Mouse (Mus musculus) stomach, postnatal 0 days (tissue): ENCODE results near the gene Ssc4d. TPM values are rescaled to one million over a fixed set of nuclear protein-coding genes. Genes with fewer than 3 reads are reported as not detected.

Source experiments
- ATAC-seq: fragments of 200-750 bp; cut with Nextera tagmentation; 2 replicates; pipeline ENCODE4 v1.8.0; 2017; ENCODE audit not compliant: low FRiP score, low TSS enrichment
- DNase-seq: peaks from one replicate; pipeline ENCODE4 v3.0.0-alpha.2; 2016; ENCODE audit warnings: low spot score
- H3K27ac ChIP-seq: fragments of 300-500 bp; sonication (generic); replicated peaks from 2 replicates; pipeline ENCODE4 v1.5.1; 2014; ENCODE audit warnings: mild to moderate bottlenecking, control low read depth
- H3K27me3 ChIP-seq: fragments of 300-500 bp; sonication (generic); 2 replicates; pipeline ENCODE4 v1.6.1; 2014; ENCODE audit warnings: low read length; ENCODE audit not compliant: control insufficient read depth, insufficient read depth
- H3K36me3 ChIP-seq: fragments of 300-500 bp; sonication (generic); 2 replicates; pipeline ENCODE4 v1.6.1; 2014; ENCODE audit warnings: low read length, mixed read lengths; ENCODE audit not compliant: control insufficient read depth, insufficient read depth
- H3K4me1 ChIP-seq: fragments of 300-500 bp; sonication (generic); replicated peaks from 2 replicates; pipeline ENCODE4 v1.6.1; 2014; ENCODE audit warnings: antibody characterized with exemption; ENCODE audit not compliant: control insufficient read depth, insufficient read depth
- H3K4me2 ChIP-seq: fragments of 300-500 bp; sonication (generic); replicated peaks from 2 replicates; pipeline ENCODE4 v1.6.1; 2014; ENCODE audit warnings: low read depth, mild to moderate bottlenecking, control low read depth, moderate library complexity
- H3K4me3 ChIP-seq: fragments of 300-500 bp; sonication (generic); 2 replicates; pipeline ENCODE4 v1.5.1; 2014; ENCODE audit warnings: low read depth, low read length, control low read depth
- H3K9ac ChIP-seq: fragments of 300-500 bp; sonication (generic); 2 replicates; pipeline ENCODE4 v1.6.1; 2014; ENCODE audit warnings: mild to moderate bottlenecking, low read length, control low read depth, mixed read lengths
- H3K9me3 ChIP-seq: fragments of 300-500 bp; sonication (generic); 2 replicates; pipeline ENCODE4 v1.6.1; 2016; ENCODE audit warnings: low read length; ENCODE audit not compliant: control insufficient read depth
- CTCF ChIP-seq: IDR thresholded peaks from 2 replicates; pipeline ENCODE4 v1.5.1; 2016; ENCODE audit warnings: antibody characterized with exemption, low read depth, mild to moderate bottlenecking, moderate library complexity
- EP300 ChIP-seq: optimal IDR thresholded peaks from 2 replicates; pipeline ENCODE3; 2016; ENCODE audit warnings: antibody characterized with exemption
- WGBS: fragments of 180-500 bp; shearing (Covaris S2); extraction: QIAGEN DNeasy Blood & Tissue Kit; methylation state at CpG from one replicate; pipeline ENCODE4 v1.1.7; 2014; 5-methylcytosine and 5-hydroxymethylcytosine counted together
- polyA plus RNA-seq: library from polyadenylated mRNA; unstranded; fragments of >200 nt; fragmentation: Nextera tagmentation; extraction: Ambion mirVana; gene quantifications from 2 replicates; pipeline ENCODE4 v1.2.1, GENCODE M21; 2015

Gene Ssc4d
- polyA plus RNA-seq, 1 experiment from 2014 or later = 2.2 TPM

GRCm38 (mm10) chr5:135956300-135957206 is 17.8 kb downstream of the Ssc4d start:
- no peak overlapping the region for H3K9ac ChIP-seq
- DNase-seq = no peak
- H3K4me2 ChIP-seq = peak overlapping the region; percentile 48
- H3K4me1 ChIP-seq = no peaks in the 10 kb centered on the region; the same call in 1 of the 2 replicates
- no peak for ATAC-seq
- no peaks in the 10 kb centered on the region for H3K9me3 ChIP-seq
- 59% methylated on average over 9 of the region's 9 CpGs for WGBS
- no peaks in the 10 kb centered on the region for H3K36me3 ChIP-seq
- no peak for TF ChIP-seq EP300
- no peak for TF ChIP-seq CTCF
- peak overlapping the region; percentile 94 for H3K27ac ChIP-seq
- no peak overlapping the region for H3K4me3 ChIP-seq
- H3K27me3 ChIP-seq = no peaks in the 10 kb centered on the region

DNA sequence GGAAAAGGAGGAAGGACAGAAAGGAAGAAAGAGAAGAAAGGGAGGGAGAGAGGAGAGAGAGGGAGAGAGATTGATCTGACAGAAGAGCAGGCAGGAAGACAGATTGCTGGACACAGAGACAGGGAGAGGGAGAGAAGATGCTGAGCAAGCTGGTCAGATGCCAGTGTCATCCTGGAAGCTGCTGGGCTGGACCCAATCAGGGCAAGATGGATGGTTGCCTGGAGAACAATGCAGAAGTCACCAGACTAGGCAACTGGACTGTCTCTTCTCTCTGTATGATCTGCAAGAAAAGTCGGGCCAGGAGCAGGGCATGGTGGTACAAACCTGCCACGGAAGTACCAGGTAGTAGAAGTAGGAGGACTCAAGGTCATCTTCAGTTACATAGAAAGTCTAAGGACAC is 21.5 kb downstream of the Ssc4d start:
- ATAC-seq = no peak
- Histone ChIP-seq H3K9me3 (no peaks in the 10 kb centered on the region), H3K36me3 (no peaks in the 10 kb centered on the region), H3K4me2 (no peak overlapping the region), H3K4me1 (no peaks in the 10 kb centered on the region), H3K27me3 (no peaks in the 10 kb centered on the region), H3K4me3 (no peak overlapping the region), H3K9ac (no peak overlapping the region), H3K27ac (no peak overlapping the region)
- TF ChIP-seq EP300 (no peak), CTCF (no peak)
- WGBS = 78% methylated on average over 2 of the region's 2 CpGs
- no peak for DNase-seq

DNA sequence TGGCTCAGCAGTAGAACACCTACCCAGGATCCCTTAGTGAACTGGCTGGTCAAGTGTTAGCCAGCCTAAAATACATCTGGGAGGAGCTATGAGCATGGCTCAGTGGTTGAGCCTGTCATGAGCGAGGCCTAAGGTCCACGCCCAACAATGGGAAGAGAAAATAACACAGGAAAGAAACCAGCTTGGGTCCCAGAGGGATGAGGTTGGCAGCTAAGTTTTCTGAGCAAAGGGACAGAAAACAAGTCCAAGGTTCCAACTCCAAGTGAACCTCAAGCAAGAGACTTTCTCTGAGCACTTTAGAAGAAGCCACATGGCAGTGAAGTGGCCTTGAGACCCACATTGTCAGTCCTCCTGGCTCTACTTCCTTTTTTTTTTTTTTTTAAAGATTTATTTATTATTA is 22.7 kb downstream of the Ssc4d start:
- Histone ChIP-seq H3K4me2 (no peak overlapping the region), H3K36me3 (no peaks in the 10 kb centered on the region), H3K9ac (no peak overlapping the region), H3K4me1 (no peaks in the 10 kb centered on the region), H3K27ac (no peak overlapping the region), H3K9me3 (no peaks in the 10 kb centered on the region), H3K4me3 (no peak overlapping the region), H3K27me3 (no peaks in the 10 kb centered on the region)
- 84% methylated on average over 2 of the region's 2 CpGs for WGBS
- no peak for DNase-seq
- ATAC-seq = peak; percentile 48; the same call in 1 of the 2 replicates
- TF ChIP-seq EP300 = no peak
- TF ChIP-seq CTCF = no peak

DNA sequence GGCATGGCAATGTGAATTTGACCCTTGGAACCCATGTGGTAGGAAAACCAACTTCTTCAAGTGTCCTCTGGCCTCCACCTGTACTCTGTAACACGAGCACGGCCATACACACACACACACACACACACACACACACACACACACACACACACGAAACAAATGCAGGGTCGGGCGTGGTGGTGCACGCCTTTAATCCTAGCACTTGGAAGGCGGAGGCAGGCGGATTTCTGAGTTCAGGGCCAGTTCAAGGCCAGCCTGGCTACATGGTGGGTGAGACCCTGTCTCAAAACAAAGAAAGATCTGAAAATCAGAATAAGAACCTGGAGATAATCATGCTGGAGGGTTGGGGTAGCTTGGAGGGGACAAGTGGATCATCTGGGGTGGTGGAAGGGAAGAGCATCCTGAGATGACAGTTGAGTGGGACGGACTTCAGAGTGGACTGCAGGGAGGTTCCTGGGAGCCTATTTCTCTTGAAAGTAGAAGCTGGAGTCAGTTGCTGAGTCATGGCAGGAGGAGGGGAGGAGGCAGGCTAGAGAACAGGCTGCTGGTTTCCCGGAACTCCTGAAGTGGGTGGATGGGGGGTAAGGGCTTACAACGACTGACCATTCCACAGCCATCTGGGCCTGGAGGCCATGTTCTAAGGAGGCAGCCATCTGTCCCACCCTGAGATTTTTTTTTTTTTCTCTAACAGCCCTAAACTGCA is 23.5 kb downstream of the Ssc4d start:
- ATAC-seq = peak; percentile 63
- DNase-seq = peak; percentile 56
- no peak for TF ChIP-seq CTCF
- TF ChIP-seq EP300 = no peak

DNA sequence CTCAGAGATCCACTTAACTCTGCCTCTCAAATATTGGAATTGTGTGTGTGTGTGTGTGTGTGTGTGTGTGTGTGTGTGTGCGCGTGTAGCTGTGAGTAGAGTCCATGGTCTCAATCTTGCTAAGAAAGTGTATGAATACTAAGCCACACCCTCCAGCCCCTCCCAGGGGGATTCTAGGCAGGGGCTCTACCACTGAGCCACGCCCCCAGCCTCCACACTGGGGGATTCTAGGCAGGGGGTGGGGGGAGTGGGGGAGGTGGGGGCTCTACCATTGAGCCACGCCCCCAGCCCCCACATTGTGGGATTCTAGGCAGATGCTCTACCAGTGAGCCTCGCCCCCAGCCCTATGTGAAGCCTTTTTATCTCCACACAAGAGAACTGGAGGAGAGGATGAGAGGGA is 27.7 kb downstream of the Ssc4d start:
- H3K9me3 ChIP-seq = no peaks in the 10 kb centered on the region
- H3K4me1 ChIP-seq = no peaks in the 10 kb centered on the region
- H3K27ac ChIP-seq = no peak overlapping the region; the same call in 1 of the 2 replicates
- ATAC-seq (no peak), DNase-seq (no peak)
- no peak overlapping the region for H3K4me2 ChIP-seq
- no peak for TF ChIP-seq CTCF
- TF ChIP-seq EP300 = no peak
- H3K4me3 ChIP-seq = no peak overlapping the region
- no peaks in the 10 kb centered on the region for H3K36me3 ChIP-seq
- WGBS = 67% methylated on average over 5 of the region's 5 CpGs
- H3K27me3 ChIP-seq = no peaks in the 10 kb centered on the region
- H3K9ac ChIP-seq = no peak overlapping the region

More for the DNA sequence above, 23.5 kb downstream of the Ssc4d start:
- no peak overlapping the region for H3K4me3 ChIP-seq
- H3K4me1 ChIP-seq = no peaks in the 10 kb centered on the region
- H3K36me3 ChIP-seq = no peaks in the 10 kb centered on the region
- H3K4me2 ChIP-seq = no peak overlapping the region
- no peaks in the 10 kb centered on the region for H3K9me3 ChIP-seq
- 67% methylated on average over 11 of the region's 11 CpGs for WGBS
- H3K27ac ChIP-seq = no peak overlapping the region
- H3K9ac ChIP-seq = no peak overlapping the region
- H3K27me3 ChIP-seq = no peaks in the 10 kb centered on the region
